In genomic region chr3:94787122-94787780, GRCm38 (mm10) we compare ENCODE assay signal across 8 mouse cellular contexts. TPM values are rescaled to one million over a fixed set of nuclear protein-coding genes. Genes with fewer than 3 reads are reported as not detected.
DNase-seq lines count a peak whose midpoint lies in the region; ATAC-seq and TF ChIP-seq lines count a peak whose summit lies in the region.

No protein-coding gene starts in this region.

- 4% methylated on average over 10 of the region's 11 CpGs for WGBS in heart, embryonic 11.5 days (ENCODE audit: insufficient replicate concordance)
- 6% methylated on average over 11 of the region's 11 CpGs for WGBS in hindbrain, embryonic 16.5 days
- 8% methylated on average over 10 of the region's 11 CpGs for WGBS in liver, postnatal 0 days (ENCODE audit: insufficient replicate concordance)
- WGBS in stomach, embryonic 14.5 days: 2% methylated on average over 10 of the region's 11 CpGs

- TF ChIP-seq EP300 in liver, postnatal 0 days (IDR thresholded peaks at IDR 0.05; ENCODE audit: low read depth): no peak

- TF ChIP-seq CTCF in liver, postnatal 0 days (IDR thresholded peaks at IDR 0.05; ENCODE audit: low read depth): no peak

- no peaks in the 10 kb centered on the region for H3K9me3 ChIP-seq in heart, embryonic 11.5 days (replicated peaks; ENCODE audit: control insufficient read depth, low read length)
- H3K9me3 ChIP-seq in hindbrain, embryonic 16.5 days (ENCODE audit: control insufficient read depth, low read length): no peaks in the 10 kb centered on the region
- H3K9me3 ChIP-seq in liver, postnatal 0 days (ENCODE audit: low read length): no peaks in the 10 kb centered on the region
- no peaks in the 10 kb centered on the region for H3K9me3 ChIP-seq in stomach, embryonic 14.5 days (ENCODE audit: control insufficient read depth, low read depth, low read length)

- H3K36me3 ChIP-seq in heart, embryonic 11.5 days (ENCODE audit: control insufficient read depth, insufficient read depth, low read length): no peaks in the 10 kb centered on the region
- H3K36me3 ChIP-seq in hindbrain, embryonic 16.5 days (ENCODE audit: control insufficient read depth, insufficient read depth, low read length): no peaks in the 10 kb centered on the region
- H3K36me3 ChIP-seq in liver, postnatal 0 days (replicated peaks; ENCODE audit: insufficient read depth, low read length): no peaks in the 10 kb centered on the region
- H3K36me3 ChIP-seq in stomach, embryonic 14.5 days (ENCODE audit: control insufficient read depth, insufficient read depth, low read length): no peaks in the 10 kb centered on the region

- no peak overlapping the region for H3K27ac ChIP-seq in heart, embryonic 11.5 days (ENCODE audit: low read depth, low read length)
- peak overlapping the region; percentile 74 for H3K27ac ChIP-seq in hindbrain, embryonic 16.5 days (ENCODE audit: low read depth, low read length)
- H3K27ac ChIP-seq in liver, postnatal 0 days (ENCODE audit: low read depth): no peak overlapping the region
- peak overlapping the region; percentile 81; the same call in 1 of the 2 replicates for H3K27ac ChIP-seq in stomach, embryonic 14.5 days (ENCODE audit: low read length)

- ATAC-seq in heart, embryonic 11.5 days (replicated peaks; ENCODE audit: insufficient number of reproducible peaks, low FRiP score, low TSS enrichment): no peak
- ATAC-seq in hindbrain, embryonic 16.5 days: no peak
- no peak for ATAC-seq in liver, postnatal 0 days
- ATAC-seq in stomach, embryonic 14.5 days (ENCODE audit: insufficient number of reproducible peaks, insufficient read depth, low FRiP score, low read depth): peak; percentile 39; the same call in 1 of the 2 replicates

- H3K4me3 ChIP-seq in heart, embryonic 11.5 days (ENCODE audit: low read depth, low read length): peak overlapping the region; percentile 56
- H3K4me3 ChIP-seq in hindbrain, embryonic 16.5 days (ENCODE audit: low read length): peak overlapping the region; percentile 65
- H3K4me3 ChIP-seq in liver, postnatal 0 days (ENCODE audit: low read depth, low read length): peak overlapping the region; percentile 63
- H3K4me3 ChIP-seq in stomach, embryonic 14.5 days (ENCODE audit: low read depth, low read length): peak overlapping the region; percentile 51

- peak overlapping the region; percentile 69; the same call in 1 of the 2 replicates for H3K9ac ChIP-seq in heart, embryonic 11.5 days (ENCODE audit: low read depth, low read length)
- H3K9ac ChIP-seq in hindbrain, embryonic 16.5 days (ENCODE audit: low read depth, low read length): peak overlapping the region; percentile 60
- H3K9ac ChIP-seq in liver, postnatal 0 days (replicated peaks): no peak overlapping the region
- H3K9ac ChIP-seq in stomach, embryonic 14.5 days (replicated peaks; ENCODE audit: low read depth, low read length): no peak overlapping the region; the same call in 1 of the 2 replicates

- peak overlapping the region; percentile 97 for H3K4me2 ChIP-seq in heart, embryonic 11.5 days
- peak overlapping the region; percentile 94 for H3K4me2 ChIP-seq in hindbrain, embryonic 16.5 days (ENCODE audit: low read length)
- peak overlapping the region; percentile 87 for H3K4me2 ChIP-seq in liver, postnatal 0 days (ENCODE audit: low read depth, low read length)
- H3K4me2 ChIP-seq in stomach, embryonic 14.5 days (replicated peaks; ENCODE audit: low read depth, low read length): peak overlapping the region; percentile 79

- DNase-seq in heart, adult 11 months: no peak
- peak; percentile 47 for DNase-seq in cerebellum, adult 9-11 months
- DNase-seq in liver, postnatal 0 days: no peak
- DNase-seq in spleen, postnatal 14 days (ENCODE audit: low spot score in 2 of 2): no peak
- DNase-seq in ovary, postnatal 14 days (ENCODE audit: low spot score): no peak

- H3K4me1 ChIP-seq in heart, embryonic 11.5 days (ENCODE audit: control insufficient read depth, insufficient read depth, low read length): peaks cover 9% of the 10 kb centered on the region
- peaks cover 16% of the 10 kb centered on the region for H3K4me1 ChIP-seq in hindbrain, embryonic 16.5 days (ENCODE audit: control insufficient read depth, insufficient read depth, low read depth, low read length)
- peaks cover 10% of the 10 kb centered on the region for H3K4me1 ChIP-seq in liver, postnatal 0 days (ENCODE audit: insufficient read depth)
- H3K4me1 ChIP-seq in stomach, embryonic 14.5 days (ENCODE audit: control insufficient read depth, insufficient read depth, low read length): peaks cover 2% of the 10 kb centered on the region; the same call in 1 of the 2 replicates

- peaks cover 12% of the 10 kb centered on the region for H3K27me3 ChIP-seq in heart, embryonic 11.5 days (ENCODE audit: control insufficient read depth, insufficient read depth, low read length)
- H3K27me3 ChIP-seq in hindbrain, embryonic 16.5 days (replicated peaks; ENCODE audit: control insufficient read depth, insufficient read depth, low read length): no peaks in the 10 kb centered on the region
- H3K27me3 ChIP-seq in liver, postnatal 0 days (ENCODE audit: insufficient read depth, low read length): peaks cover 15% of the 10 kb centered on the region
- no peaks in the 10 kb centered on the region for H3K27me3 ChIP-seq in stomach, embryonic 14.5 days (ENCODE audit: control insufficient read depth, insufficient read depth, low read length)

RNA-seq across cellular contexts. Expression of gene Cgn, which starts 1.0 kb away (rescaled TPM):
- polyA plus RNA-seq in heart, embryonic 11.5 days (2014; fragmentation: Nextera tagmentation; extraction: Ambion mirVana): 1.4 and 2.0 TPM in 2 replicates
- polyA plus RNA-seq in hindbrain, embryonic 16.5 days (2015; fragmentation: Nextera tagmentation; extraction: Ambion mirVana): 14.4 and 15.4 TPM in 2 replicates
- 8.7 and 9.5 TPM in 2 replicates for polyA plus RNA-seq in liver, postnatal 0 days (2015; fragmentation: Nextera tagmentation; extraction: Ambion mirVana)
- 31.9 and 35.2 TPM in 2 replicates for polyA plus RNA-seq in stomach, embryonic 14.5 days (2014; fragmentation: Nextera tagmentation; extraction: Ambion mirVana)

RNA-seq across cellular contexts. Expression of gene Pogz, which starts 50.1 kb away (rescaled TPM):
- polyA plus RNA-seq in heart, embryonic 11.5 days (2014; fragmentation: Nextera tagmentation; extraction: Ambion mirVana): 14.4 and 15.6 TPM in 2 replicates
- polyA plus RNA-seq in hindbrain, embryonic 16.5 days (2015; fragmentation: Nextera tagmentation; extraction: Ambion mirVana): 16.4 and 17.3 TPM in 2 replicates
- 2.9 and 3.3 TPM in 2 replicates for polyA plus RNA-seq in liver, postnatal 0 days (2015; fragmentation: Nextera tagmentation; extraction: Ambion mirVana)
- polyA plus RNA-seq in stomach, embryonic 14.5 days (2014; fragmentation: Nextera tagmentation; extraction: Ambion mirVana): 25.5 TPM in 2 replicates

Comparison
In these comparisons a context has a peak if more than half of its experiments do, and no peak if none do; other contexts are left out.
1. H3K27ac ChIP-seq: peak in hindbrain, embryonic 16.5 days (single experiment) and stomach, embryonic 14.5 days (single experiment); none in heart, embryonic 11.5 days (single experiment) and liver, postnatal 0 days (single experiment).
2. H3K9ac ChIP-seq: peak in heart, embryonic 11.5 days (single experiment) and hindbrain, embryonic 16.5 days (single experiment); none in liver, postnatal 0 days (single experiment) and stomach, embryonic 14.5 days (single experiment).
3. Peak in every context shown above with its lines, with median percentiles within 50 percentile points of each other: H3K4me2 ChIP-seq and H3K4me3 ChIP-seq.